Mouse (Mus musculus): ENCODE data around the gene Nat8f1. TPM values are rescaled to one million over a fixed set of nuclear protein-coding genes. Genes with fewer than 3 reads are reported as not detected.
"Not testable (repeated sequence)": the region's sequence is repeated elsewhere in the genome, so short reads cannot be mapped to it uniquely, and the experiment has no call there.

Nat8f1 gene
- polyA plus RNA-seq, 1 experiment from 2014 or later = 11.8 TPM

DNA sequence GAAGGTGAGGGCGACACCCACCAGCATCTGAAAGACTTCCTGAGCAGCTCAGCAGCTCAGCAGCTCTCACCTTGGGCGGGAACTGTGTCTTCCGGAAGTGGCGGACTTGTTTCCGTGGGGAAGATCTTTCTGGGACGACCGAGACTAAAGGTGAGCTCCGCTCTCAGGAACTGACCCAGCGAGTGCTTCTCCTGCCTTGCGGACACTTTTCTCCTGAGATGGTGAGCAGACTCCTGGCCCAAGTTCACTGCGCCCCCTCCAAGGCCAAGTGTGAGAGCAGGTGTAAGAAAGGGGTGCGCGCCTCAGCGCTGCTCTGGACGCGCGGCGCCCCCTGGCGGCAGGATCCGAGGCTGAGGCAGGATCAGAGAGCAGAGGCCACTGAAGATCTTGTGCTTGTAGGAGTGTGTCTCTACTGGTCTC lies 10.8 kb downstream of the Nat8f1 start, which contains the start of gene Nat8f4:
Nat8f4 (minus strand) TSS at position 243 of the 420 bp plus-strand sequence.
- H3K36me3 ChIP-seq (replicated peaks); H3K9me3 ChIP-seq (replicated peaks); H3K27ac ChIP-seq (replicated peaks); H3K4me1 ChIP-seq (replicated peaks); H3K27me3 ChIP-seq: not testable (repeated sequence)
- WGBS (ENCODE audit: insufficient replicate concordance) = 7% methylated on average over 20 of the region's 20 CpGs
- peak; percentile 64; the same call in 1 of the 2 replicates for ATAC-seq (ENCODE audit: insufficient read depth)
- peak within 1 kb of the TSS; percentile 55 for H3K4me3 ChIP-seq (replicated peaks)
- peak within 1 kb of the TSS; percentile 62 for H3K4me2 ChIP-seq
- peak within 1 kb of the TSS; percentile 43; the same call in 1 of the 2 replicates for H3K9ac ChIP-seq

DNA sequence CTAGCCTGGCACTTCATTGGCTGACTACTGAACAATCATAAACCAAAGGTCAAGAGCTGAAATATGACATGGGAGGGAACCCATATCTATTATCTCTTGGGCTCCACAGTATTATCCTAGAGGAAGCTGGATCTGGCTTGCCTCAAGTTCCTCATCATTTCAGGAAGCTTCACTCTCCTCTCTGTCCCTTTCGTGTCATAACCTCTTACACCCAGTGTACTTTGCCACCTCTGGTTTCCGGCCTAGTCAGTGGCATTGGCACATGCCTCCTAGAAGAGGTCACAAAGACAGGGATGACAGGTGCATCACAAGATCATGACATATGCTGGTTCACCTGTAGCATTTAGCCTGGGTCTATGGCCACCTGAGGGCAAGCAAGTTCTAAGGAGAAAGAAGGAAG lies 13.2 kb downstream of the Nat8f1 start:
- no peak overlapping the region for H3K4me3 ChIP-seq (replicated peaks)
- H3K9me3 ChIP-seq (replicated peaks) = no peaks in the 10 kb centered on the region
- 61% methylated on average over 2 of the region's 2 CpGs for WGBS (ENCODE audit: insufficient replicate concordance)
- no peak for ATAC-seq (ENCODE audit: insufficient read depth)
- H3K36me3 ChIP-seq (replicated peaks) = no peaks in the 10 kb centered on the region
- H3K9ac ChIP-seq = no peak overlapping the region
- H3K4me2 ChIP-seq = no peak overlapping the region
- no peak overlapping the region for H3K27ac ChIP-seq (replicated peaks)
- no peaks in the 10 kb centered on the region for H3K4me1 ChIP-seq (replicated peaks)
- H3K27me3 ChIP-seq = no peaks in the 10 kb centered on the region

DNA sequence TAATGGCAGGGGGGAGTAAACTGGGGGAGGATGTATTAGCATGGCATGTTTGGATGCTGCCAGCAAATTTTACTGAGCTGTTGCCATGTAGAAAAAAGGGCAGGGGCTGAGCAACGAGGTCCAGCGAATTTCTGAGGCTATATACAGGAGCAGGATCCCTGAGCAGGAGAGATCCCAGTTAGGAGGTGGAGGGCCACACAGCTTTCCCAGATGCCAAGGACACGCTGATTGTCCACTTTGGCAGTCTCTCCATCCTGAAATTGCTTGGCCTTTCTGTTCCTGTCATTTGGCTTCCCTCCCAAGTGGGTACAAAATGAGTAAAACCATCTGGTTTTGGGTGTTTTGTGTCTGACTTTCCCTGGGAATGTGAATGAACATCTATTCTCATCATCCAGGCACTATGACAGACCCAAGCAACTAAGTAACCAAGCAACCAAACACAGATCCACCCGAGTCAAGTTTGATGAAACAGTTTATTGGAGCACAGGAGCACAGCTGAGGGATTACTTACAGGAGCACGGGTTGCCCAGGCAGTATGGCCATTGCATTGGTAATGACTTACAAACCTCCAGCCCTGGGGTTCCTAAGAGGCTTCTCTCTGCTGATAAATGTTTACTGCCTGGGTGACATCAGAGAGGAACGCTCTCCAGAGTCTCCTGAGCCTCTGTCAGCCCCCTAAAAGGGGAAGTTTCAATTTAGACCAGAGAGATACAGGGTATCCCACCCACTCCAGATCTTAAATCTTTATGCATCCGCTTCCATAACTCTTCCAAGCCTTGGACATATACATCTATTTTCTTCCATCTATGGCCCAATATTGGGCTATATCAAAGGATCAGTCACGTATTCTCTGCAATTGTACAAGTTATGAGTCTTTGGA lies 16.7 kb downstream of the Nat8f1 start:
- H3K4me3 ChIP-seq (replicated peaks); H3K9me3 ChIP-seq (replicated peaks); H3K9ac ChIP-seq; ATAC-seq (ENCODE audit: insufficient read depth); H3K4me1 ChIP-seq (replicated peaks); H3K27me3 ChIP-seq; H3K4me2 ChIP-seq; H3K27ac ChIP-seq (replicated peaks); H3K36me3 ChIP-seq (replicated peaks): not testable (repeated sequence)
- 51% methylated on average over 7 of the region's 8 CpGs for WGBS (ENCODE audit: insufficient replicate concordance)

DNA sequence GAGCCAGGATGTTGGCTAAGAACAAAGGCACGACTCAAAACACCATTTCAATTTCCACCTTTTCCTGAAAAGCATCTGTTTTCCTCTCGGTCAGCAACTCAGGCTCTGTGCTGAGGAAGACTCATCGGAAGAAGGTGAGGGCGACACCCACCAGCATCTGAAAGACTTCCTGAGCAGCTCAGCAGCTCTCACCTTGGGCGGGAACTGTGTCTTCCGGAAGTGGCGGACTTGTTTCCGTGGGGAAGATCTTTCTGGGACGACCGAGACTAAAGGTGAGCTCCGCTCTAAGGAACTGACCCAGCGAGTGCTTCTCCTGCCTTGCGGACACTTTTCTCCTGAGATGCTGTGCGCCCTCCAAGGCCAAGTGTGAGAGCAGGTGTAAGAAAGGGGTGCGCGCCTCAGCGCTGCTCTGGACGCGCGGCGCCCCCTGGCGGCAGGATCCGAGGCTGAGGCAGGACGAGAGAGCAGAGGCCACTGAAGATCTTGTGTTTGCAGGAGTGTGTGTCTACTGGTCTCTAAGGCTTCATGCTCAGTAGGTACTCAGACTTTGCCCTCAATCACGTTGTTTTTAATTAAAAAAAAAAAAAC lies 20.3 kb downstream of the Nat8f1 start:
- not testable (repeated sequence) for H3K36me3 ChIP-seq (replicated peaks); H3K4me1 ChIP-seq (replicated peaks)

DNA sequence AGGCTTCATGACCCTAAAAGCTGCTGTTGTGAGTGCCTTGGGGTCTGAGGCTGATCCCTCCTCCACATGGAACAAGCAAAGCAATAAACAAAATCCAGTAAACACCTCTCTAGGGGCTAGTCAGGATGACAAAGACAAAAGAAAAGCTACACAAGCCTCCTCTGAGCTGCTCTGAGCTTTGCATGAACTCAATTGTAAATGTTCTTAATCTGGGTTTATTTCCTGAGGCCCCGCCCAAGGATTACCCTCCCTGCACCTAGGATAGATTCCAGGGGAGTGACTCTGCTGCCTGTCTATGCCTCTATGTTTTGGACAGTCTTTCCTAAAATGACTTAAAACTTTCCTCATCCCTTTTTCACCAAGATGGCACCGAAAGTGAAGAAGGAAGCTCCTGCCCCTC lies 26.5 kb downstream of the Nat8f1 start:
- Histone ChIP-seq H3K27me3 (no peaks in the 10 kb centered on the region), H3K4me1 (replicated peaks) (no peaks in the 10 kb centered on the region), H3K9ac (no peak overlapping the region), H3K27ac (replicated peaks) (no peak overlapping the region), H3K9me3 (replicated peaks) (peaks cover 8% of the 10 kb centered on the region; the same call in 1 of the 2 replicates), H3K36me3 (replicated peaks) (no peaks in the 10 kb centered on the region), H3K4me2 (no peak overlapping the region), H3K4me3 (replicated peaks) (no peak overlapping the region)
- no peak for ATAC-seq (ENCODE audit: insufficient read depth)
- WGBS (ENCODE audit: insufficient replicate concordance) = 56% methylated on average over 2 of the region's 2 CpGs

More for the DNA sequence above, 20.3 kb downstream of the Nat8f1 start:
- not testable (repeated sequence) for H3K9me3 ChIP-seq (replicated peaks); H3K9ac ChIP-seq; H3K27ac ChIP-seq (replicated peaks); H3K4me2 ChIP-seq; H3K27me3 ChIP-seq; ATAC-seq (ENCODE audit: insufficient read depth); H3K4me3 ChIP-seq (replicated peaks)
- WGBS (ENCODE audit: insufficient replicate concordance) = 60% methylated on average over 25 of the region's 25 CpGs

DNA sequence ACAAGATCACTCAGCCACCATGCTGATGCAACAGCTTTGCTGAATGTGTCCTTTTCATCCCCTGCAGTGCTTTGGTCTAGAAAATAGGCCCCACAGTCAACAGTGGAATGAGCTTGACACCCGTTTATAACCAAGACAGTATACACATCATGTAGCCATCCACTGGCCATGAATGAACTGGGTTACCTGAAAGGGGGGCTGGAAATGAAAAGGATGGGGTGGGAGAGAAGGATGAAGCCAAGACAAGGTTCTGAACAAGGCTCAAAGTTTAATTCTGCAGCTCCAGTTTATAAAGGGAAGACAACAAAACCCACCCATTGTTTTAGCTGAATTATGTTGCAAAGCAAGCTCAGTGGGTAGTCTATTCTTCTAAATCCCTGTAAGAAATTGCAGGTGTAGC lies 31.2 kb downstream of the Nat8f1 start:
- ATAC-seq (ENCODE audit: insufficient read depth) = no peak
- no peak overlapping the region for H3K27ac ChIP-seq (replicated peaks)
- H3K4me3 ChIP-seq (replicated peaks) = no peak overlapping the region
- 63% methylated on average over 1 of the region's 1 CpGs for WGBS (ENCODE audit: insufficient replicate concordance)
- H3K27me3 ChIP-seq = no peaks in the 10 kb centered on the region
- no peak overlapping the region for H3K9ac ChIP-seq
- H3K36me3 ChIP-seq (replicated peaks) = no peaks in the 10 kb centered on the region
- H3K9me3 ChIP-seq (replicated peaks) = peaks cover 13% of the 10 kb centered on the region; the same call in 1 of the 2 replicates
- H3K4me2 ChIP-seq = no peak overlapping the region
- no peaks in the 10 kb centered on the region for H3K4me1 ChIP-seq (replicated peaks)

DNA sequence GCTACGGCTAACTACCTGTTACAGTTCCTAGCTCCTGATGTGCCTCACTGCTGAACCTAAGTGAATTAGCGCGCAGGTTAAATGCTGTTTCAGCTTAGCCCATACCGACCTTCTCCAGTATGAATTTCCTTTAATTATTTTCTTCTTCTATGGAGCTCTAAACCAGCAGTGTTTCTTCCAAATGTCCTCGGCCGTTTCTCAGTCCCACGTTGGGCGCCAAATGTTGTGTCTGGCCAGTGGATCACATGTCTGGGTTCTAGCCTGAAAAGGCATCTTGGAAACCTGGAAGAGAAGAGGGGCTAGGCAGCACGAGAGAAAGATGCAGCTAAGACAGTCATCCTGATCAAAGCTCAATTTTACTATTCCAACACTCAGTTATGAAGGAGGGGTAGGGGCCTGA lies 32.2 kb downstream of the Nat8f1 start:
- H3K27me3 ChIP-seq = not testable (repeated sequence)

DNA sequence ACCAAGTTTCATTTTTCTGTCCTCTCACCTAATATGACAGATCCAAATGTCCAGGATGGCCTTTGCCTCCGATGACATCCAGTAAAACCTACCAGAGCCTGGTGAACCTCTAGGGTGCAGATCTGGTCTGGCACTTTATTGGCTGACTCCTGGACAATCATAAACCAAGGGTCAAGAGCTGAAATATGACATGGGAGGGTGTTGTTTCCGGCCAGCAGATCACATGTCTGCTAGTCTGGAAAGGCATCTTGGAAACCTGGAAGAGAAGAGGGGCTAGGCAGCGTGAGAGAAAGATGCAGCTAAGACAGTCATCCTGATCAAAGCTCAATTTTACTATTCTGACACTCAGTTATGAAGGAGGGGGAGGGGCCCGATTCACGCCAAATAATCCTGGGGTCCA lies 46.5 kb downstream of the Nat8f1 start, which contains the start of gene Nat8f2:
Nat8f2 (minus strand) TSS at position 153 of the 400 bp plus-strand sequence.
- H3K4me1 ChIP-seq (replicated peaks); H3K27me3 ChIP-seq; H3K9ac ChIP-seq; H3K9me3 ChIP-seq (replicated peaks); H3K4me2 ChIP-seq; H3K4me3 ChIP-seq (replicated peaks); H3K27ac ChIP-seq (replicated peaks); H3K36me3 ChIP-seq (replicated peaks); ATAC-seq (ENCODE audit: insufficient read depth): not testable (repeated sequence)
- WGBS (ENCODE audit: insufficient replicate concordance) = 67% methylated on average over 5 of the region's 5 CpGs

More for the DNA sequence above, 32.2 kb downstream of the Nat8f1 start:
- not testable (repeated sequence) for H3K4me2 ChIP-seq; H3K36me3 ChIP-seq (replicated peaks); H3K27ac ChIP-seq (replicated peaks); H3K4me3 ChIP-seq (replicated peaks); H3K9ac ChIP-seq; ATAC-seq (ENCODE audit: insufficient read depth); H3K4me1 ChIP-seq (replicated peaks)
- 74% methylated on average over 9 of the region's 9 CpGs for WGBS (ENCODE audit: insufficient replicate concordance)
- peaks cover 13% of the 10 kb centered on the region; the same call in 1 of the 2 replicates for H3K9me3 ChIP-seq (replicated peaks)

DNA sequence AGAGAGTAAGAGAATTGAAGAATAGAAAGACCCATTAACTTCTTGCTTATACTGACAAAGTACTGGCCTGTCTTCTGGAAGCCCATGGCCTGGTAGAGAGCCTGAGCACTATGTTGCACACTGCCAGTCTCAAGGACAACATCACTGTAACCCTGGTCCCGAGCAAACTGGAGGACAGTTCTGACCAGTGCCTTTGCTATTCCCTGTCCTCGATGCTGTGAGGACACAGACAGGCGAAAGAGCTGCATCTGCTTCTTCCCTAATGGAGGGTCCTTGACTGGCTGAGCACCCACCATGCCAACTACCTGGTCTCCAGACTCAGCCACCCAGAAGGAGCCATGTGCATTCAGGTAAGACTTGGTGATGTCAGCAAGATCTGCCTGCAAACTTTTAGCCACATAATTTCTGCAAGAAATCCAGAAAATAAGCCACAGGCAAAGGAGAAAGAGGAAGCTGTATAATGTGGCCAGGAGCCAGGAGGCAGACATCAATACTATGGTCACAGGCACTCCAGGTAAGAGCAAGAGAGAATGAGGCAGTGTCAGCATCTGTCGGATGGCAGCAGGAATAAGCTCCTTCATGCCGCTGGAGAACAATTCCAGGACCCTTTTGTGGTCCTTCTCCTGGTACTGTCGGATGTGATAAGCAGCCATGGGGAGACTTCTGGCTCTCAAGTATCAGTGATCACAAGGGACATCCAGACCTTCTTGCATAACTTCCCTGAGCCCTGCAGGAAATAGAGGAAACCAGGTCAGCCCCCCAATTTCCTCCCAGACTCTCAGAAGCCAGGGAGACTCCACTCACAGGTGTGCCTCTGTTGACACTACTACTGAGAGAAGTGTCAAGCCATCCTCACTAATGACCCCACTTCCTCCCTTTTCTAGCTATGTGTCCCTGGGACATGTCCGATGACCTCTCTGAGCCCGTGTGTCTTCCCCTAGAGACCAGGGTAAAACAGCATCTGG lies 47.5 kb downstream of the Nat8f1 start:
- no peak overlapping the region for H3K4me3 ChIP-seq (replicated peaks)
- no peaks in the 10 kb centered on the region for H3K9me3 ChIP-seq (replicated peaks)
- H3K4me2 ChIP-seq = no peak overlapping the region
- no peak overlapping the region for H3K9ac ChIP-seq
- no peaks in the 10 kb centered on the region for H3K27me3 ChIP-seq
- ATAC-seq (ENCODE audit: insufficient read depth) = no peak
- no peaks in the 10 kb centered on the region for H3K36me3 ChIP-seq (replicated peaks)
- 43% methylated on average over 8 of the region's 8 CpGs for WGBS (ENCODE audit: insufficient replicate concordance)
- H3K4me1 ChIP-seq (replicated peaks) = no peaks in the 10 kb centered on the region
- H3K27ac ChIP-seq (replicated peaks) = no peak overlapping the region

DNA sequence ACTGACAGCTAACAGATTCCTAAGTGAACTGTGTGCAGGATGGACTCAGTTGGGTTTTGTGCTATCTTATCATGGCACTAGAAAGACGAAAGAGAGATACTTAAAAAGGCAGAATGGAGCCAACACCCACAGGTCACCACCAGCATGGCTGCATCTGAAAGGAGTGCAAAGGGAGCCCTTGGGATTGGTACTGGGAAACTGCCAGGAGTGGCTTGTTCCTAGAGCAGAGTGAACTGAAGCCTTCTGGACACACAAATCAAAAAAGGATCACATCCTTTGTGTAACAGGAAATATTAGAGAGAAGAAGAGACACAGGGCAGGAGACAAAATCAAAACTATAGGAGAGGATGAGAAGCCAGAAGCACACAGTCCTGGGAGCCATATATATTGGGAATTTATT lies 48.5 kb downstream of the Nat8f1 start:
- H3K4me2 ChIP-seq; H3K27ac ChIP-seq (replicated peaks); ATAC-seq (ENCODE audit: insufficient read depth); H3K4me3 ChIP-seq (replicated peaks); H3K9me3 ChIP-seq (replicated peaks); H3K27me3 ChIP-seq; H3K9ac ChIP-seq; H3K4me1 ChIP-seq (replicated peaks); H3K36me3 ChIP-seq (replicated peaks): not testable (repeated sequence)
- WGBS (ENCODE audit: insufficient replicate concordance) = 24% methylated on average over 1 of the region's 1 CpGs

Data from liver, embryonic 15.5 days (tissue).